Mouse (Mus musculus) CD4-positive, CD25-positive, alpha-beta regulatory T cell, adult 4 months (primary cell): Measurements from ENCODE around the gene Gm21731. TPM values are rescaled to one million over a fixed set of nuclear protein-coding genes. Genes with fewer than 3 reads are reported as not detected.
"Not testable (repeated sequence)": the region's sequence is repeated elsewhere in the genome, so short reads cannot be mapped to it uniquely, and the experiment has no call there.

ENCODE experiments used
- ATAC-seq: one replicate; pipeline ENCODE4 v1.8.0; 2017
- polyA plus RNA-seq, 2 experiments: library from polyadenylated mRNA; unstranded; fragments of 100-300 nt; shearing (Covaris generic); gene quantifications; one replicate each; pipeline ENCODE4 v1.2.1; 2017

Gm21731 gene
- polyA plus RNA-seq, result not detected

DNA sequence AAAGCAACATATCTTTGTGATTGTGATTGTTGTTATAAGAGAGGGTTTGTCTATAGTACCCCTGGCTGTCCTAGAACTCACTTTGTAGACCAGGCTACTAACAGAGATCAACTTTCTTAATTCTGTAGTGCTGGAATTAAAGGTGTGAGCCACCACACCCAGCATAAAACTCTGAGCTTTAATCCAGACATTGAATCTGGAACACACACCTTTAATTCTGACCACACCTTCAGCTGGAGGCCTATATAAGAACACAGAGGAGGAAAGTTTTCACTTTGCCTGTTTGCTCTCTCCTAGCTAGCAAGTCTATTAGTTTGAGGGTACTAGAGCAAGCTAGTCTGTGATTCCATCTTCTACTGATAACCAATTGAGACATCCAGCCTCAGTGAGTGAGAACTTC, at the start of gene Gm21731:
Gm21731 (plus strand) TSS at position 301 of the 400 bp plus-strand sequence.
- not testable (repeated sequence) for ATAC-seq

GRCm38 (mm10) chr13:120196189-120196821, 42.6 kb upstream of the Gm21731 start:
- not testable (repeated sequence) for ATAC-seq

GRCm38 (mm10) chr13:120215847-120216246, 23.1 kb upstream of the Gm21731 start, which contains the start of gene Gm21762:
Gm21762 (minus strand) TSS chr13:120215947.
- not testable (repeated sequence) for ATAC-seq

DNA sequence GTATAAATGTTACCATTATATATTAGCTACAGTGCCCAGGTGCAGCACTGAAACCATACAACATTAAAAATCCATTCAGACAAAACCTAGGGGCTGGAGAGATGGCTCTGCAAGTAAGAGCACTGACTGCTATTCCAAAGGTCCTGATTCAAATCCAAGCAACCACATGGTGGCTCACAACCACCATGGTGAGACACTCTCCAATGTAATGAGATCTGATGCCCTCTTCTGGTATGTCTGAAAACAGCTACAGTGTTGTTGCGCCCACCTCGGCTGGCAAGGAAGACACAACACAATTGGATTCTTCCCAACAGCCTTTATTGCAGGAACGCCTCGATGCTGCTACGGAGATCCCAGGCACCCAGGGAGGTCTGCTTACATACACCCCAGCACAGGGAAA, 18.0 kb upstream of the Gm21731 start:
- peak; percentile 41 for ATAC-seq

- ATAC-seq, result not testable (repeated sequence)
Measured at GRCm38 (mm10) chr13:120223012-120223659, 15.8 kb upstream of the Gm21731 start.

DNA sequence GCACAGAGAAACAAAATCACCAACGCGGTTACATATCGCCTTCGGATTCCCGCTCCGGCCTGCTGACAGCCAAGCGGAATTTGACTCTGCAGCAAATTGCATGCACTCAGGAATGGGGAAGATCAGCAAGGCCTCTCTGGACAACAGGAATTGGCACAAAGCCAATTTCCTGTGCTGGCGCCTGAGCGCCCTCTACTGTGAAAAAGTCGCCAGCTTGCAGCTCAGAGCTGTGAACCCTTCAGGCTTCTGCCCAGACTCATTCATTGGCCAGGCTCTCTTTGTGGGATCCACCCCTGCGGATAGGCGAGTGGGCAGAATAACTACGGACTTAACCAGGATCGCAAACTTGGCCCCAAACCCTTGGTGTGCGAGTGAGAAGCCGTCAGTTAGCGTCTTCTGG, 7.1 kb upstream of the Gm21731 start:
- peak; percentile 65 for ATAC-seq

DNA sequence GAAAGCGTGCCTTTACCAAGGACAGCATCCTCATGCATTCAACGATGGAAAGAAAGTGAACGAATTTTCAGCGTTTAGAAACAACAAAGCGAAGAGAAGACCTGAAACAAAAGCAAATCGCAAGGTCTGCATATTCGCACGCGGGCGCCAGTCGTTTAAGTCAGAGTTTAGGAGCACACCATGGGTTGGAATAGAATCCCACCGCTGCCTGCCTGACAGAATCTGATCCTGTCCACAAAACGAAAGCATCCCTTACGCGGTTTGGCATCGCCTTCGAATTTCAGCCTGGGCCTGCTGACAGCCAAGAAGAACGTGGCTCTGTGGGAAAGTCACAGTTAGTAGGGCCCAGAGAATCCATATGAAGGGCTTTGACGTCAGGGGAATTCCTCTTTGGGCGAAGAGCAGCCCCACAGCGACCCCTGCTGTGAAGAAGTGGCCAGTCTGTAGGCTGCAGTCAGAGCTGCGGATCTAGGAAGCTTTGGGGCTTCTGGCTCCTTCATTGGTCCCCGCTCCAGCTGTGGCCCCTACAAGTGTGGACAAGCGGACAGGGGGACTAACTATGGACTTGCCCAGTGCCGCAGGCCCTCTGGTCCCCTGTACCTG, 6.4 kb upstream of the Gm21731 start:
- peak; percentile 71 for ATAC-seq

GRCm38 (mm10) chr13:120251208-120251924, 12.5 kb downstream of the Gm21731 start:
- ATAC-seq, result not testable (repeated sequence)

- ATAC-seq, result peak; percentile 41
Measured at GRCm38 (mm10) chr13:120258817-120259658, 20.1 kb downstream of the Gm21731 start.

- ATAC-seq, result peak; percentile 61
Measured at GRCm38 (mm10) chr13:120259718-120260117, 20.8 kb downstream of the Gm21731 start.

GRCm38 (mm10) chr13:120262870-120263269, 24.0 kb downstream of the Gm21731 start, which contains the start of gene AF067061:
AF067061 (plus strand) TSS chr13:120263114.
- not testable (repeated sequence) for ATAC-seq

GRCm38 (mm10) chr13:120277837-120278236, 38.9 kb downstream of the Gm21731 start:
- ATAC-seq, result not testable (repeated sequence)

- no peak for ATAC-seq
Measured at GRCm38 (mm10) chr13:120278784-120279183, 39.9 kb downstream of the Gm21731 start.

Other genes starting within 250 kb of the Gm21731 start
- not detected for gene Gm36079, start 212.1 kb upstream of the Gm21731 start, polyA plus RNA-seq
- under 1 TPM; 0.24 TPM for gene Gm21188, start 186.9 kb upstream of the Gm21731 start, polyA plus RNA-seq
- not detected for gene Gm20767, start 98.9 kb upstream of the Gm21731 start, polyA plus RNA-seq
- gene Gm21818, start 66.7 kb upstream of the Gm21731 start, polyA plus RNA-seq, result not detected
- gene Gm21762, start 23.2 kb upstream of the Gm21731 start, polyA plus RNA-seq, result not detected
- gene AF067061, start 24.0 kb downstream of the Gm21731 start, polyA plus RNA-seq, result not detected
- 10 to 100 TPM; 77.1 to 89.5 TPM for gene BC147527, start 61.3 kb downstream of the Gm21731 start, polyA plus RNA-seq
- gene Tcstv3, start 77.8 kb downstream of the Gm21731 start, polyA plus RNA-seq, result not detected